Mouse (Mus musculus): Measurements from ENCODE around the gene Zfp655. TPM values are rescaled to one million over a fixed set of nuclear protein-coding genes. Genes with fewer than 3 reads are reported as not detected.

Gene Zfp655
- total and polyA plus RNA-seq, 3 experiments, result 24.0 to 30.7 (median 25.2) TPM

GRCm38 (mm10) chr5:145191962-145192361 is 39.6 kb upstream of the Zfp655 start, which contains the start of gene Atp5j2:
Gene Atp5j2, minus strand, starts transcription at chr5:145192062.
- Histone ChIP-seq H3K9ac (ENCODE audit: low read depth, low read length) (peak within 1 kb of the TSS; percentile 80), H3K4me3 (peak within 1 kb of the TSS; percentile 79), H3K27ac (peak within 1 kb of the TSS; percentile 94), H3K27me3 (ENCODE audit: control insufficient read depth, insufficient read depth, low read length) (no peaks in the 10 kb centered on the region), H3K4me1 (ENCODE audit: control insufficient read depth, insufficient read depth, low read length) (peaks cover 9% of the 10 kb centered on the region), H3K79me2 (replicated peaks; ENCODE audit: control insufficient read depth, insufficient read depth, low read length) (peaks cover 6% of the 10 kb centered on the region), H3K36me3 (ENCODE audit: control insufficient read depth, insufficient read depth, low read length) (peaks cover 14% of the 10 kb centered on the region)
- WGBS, result 91% methylated on average over 2 of the region's 2 CpGs
- intact Hi-C loops (cut with DNase I), result loop anchor here (1.0 to 2.0 kb wide), 3 partner anchors 12 to 39 kb away; partner anchors contain the start of genes Cpsf4, Ptcd1, Zfp655 and Zkscan5
- DNase-seq, result no peak
- TF ChIP-seq POLR2A (IDR thresholded peaks at IDR 0.05; ENCODE audit: insufficient read depth, low read depth, low read length) (no peak), EP300 (IDR thresholded peaks at IDR 0.05; ENCODE audit: insufficient read depth, low read depth, low read length) (no peak), CTCF (IDR thresholded peaks at IDR 0.05) (no peak)

GRCm38 (mm10) chr5:145200387-145200786 is 31.1 kb upstream of the Zfp655 start:
- WGBS, result 68% methylated on average over 7 of the region's 7 CpGs
- DNase-seq, result no peak
- intact Hi-C loops (cut with DNase I), result loop anchor here (2.0 to 5.0 kb wide), 2 partner anchors 60 to 82 kb away; partner anchors contain the start of genes Bud31, Pdap1 and Zscan25
- no peaks in the 10 kb centered on the region for H3K79me2 ChIP-seq (replicated peaks; ENCODE audit: control insufficient read depth, insufficient read depth, low read length)
- peaks cover 4% of the 10 kb centered on the region for H3K4me1 ChIP-seq (ENCODE audit: control insufficient read depth, insufficient read depth, low read length)
- no peak overlapping the region for H3K27ac ChIP-seq
- no peaks in the 10 kb centered on the region for H3K27me3 ChIP-seq (ENCODE audit: control insufficient read depth, insufficient read depth, low read length)
- H3K9ac ChIP-seq (ENCODE audit: low read depth, low read length), result no peak overlapping the region
- peak overlapping the region; percentile 91 for H3K4me3 ChIP-seq
- TF ChIP-seq EP300 (IDR thresholded peaks at IDR 0.05; ENCODE audit: insufficient read depth, low read depth, low read length), result no peak
- TF ChIP-seq CTCF (IDR thresholded peaks at IDR 0.05), result no peak
- no peak for TF ChIP-seq POLR2A (IDR thresholded peaks at IDR 0.05; ENCODE audit: insufficient read depth, low read depth, low read length)
- peaks cover 5% of the 10 kb centered on the region; the same call in 1 of the 2 replicates for H3K36me3 ChIP-seq (ENCODE audit: control insufficient read depth, insufficient read depth, low read length)

- intact Hi-C loops (cut with DNase I), result loop anchor here (2.0 to 5.0 kb wide), 2 partner anchors 61 to 81 kb away; partner anchors contain the start of genes Bud31, Pdap1 and Zscan25
- Histone ChIP-seq H3K9ac (ENCODE audit: low read depth, low read length) (peak within 1 kb of the TSS; percentile 83), H3K79me2 (replicated peaks; ENCODE audit: control insufficient read depth, insufficient read depth, low read length) (no peaks in the 10 kb centered on the region), H3K27ac (peak within 1 kb of the TSS; percentile 92), H3K36me3 (ENCODE audit: control insufficient read depth, insufficient read depth, low read length) (peaks cover 5% of the 10 kb centered on the region; the same call in 1 of the 2 replicates), H3K27me3 (ENCODE audit: control insufficient read depth, insufficient read depth, low read length) (no peaks in the 10 kb centered on the region), H3K4me3 (peak within 1 kb of the TSS; percentile 91), H3K4me1 (ENCODE audit: control insufficient read depth, insufficient read depth, low read length) (peaks cover 8% of the 10 kb centered on the region)
- TF ChIP-seq EP300 (IDR thresholded peaks at IDR 0.05; ENCODE audit: insufficient read depth, low read depth, low read length) (0 out of 2 replicates have a peak, but pooled peaks have one; percentile 36), POLR2A (IDR thresholded peaks at IDR 0.05; ENCODE audit: insufficient read depth, low read depth, low read length) (peak; percentile 88), CTCF (IDR thresholded peaks at IDR 0.05) (no peak)
- DNase-seq, result peak; percentile 79 to 84
- WGBS, result 1% methylated on average over 37 of the region's 37 CpGs
These were observed 30.1 kb upstream of the Zfp655 start, which contains the start of gene Zkscan14 for GRCm38 (mm10) chr5:145201321-145201991. Gene Zkscan14, minus strand, starts transcription at chr5:145201868.

GRCm38 (mm10) chr5:145202446-145202845 is 29.1 kb upstream of the Zfp655 start:
- intact Hi-C loops (cut with DNase I), result loop anchor here (5.0 kb wide), 1 partner anchor 80 kb away; the partner anchor contains the start of gene Zscan25
- WGBS, result 47% methylated on average over 3 of the region's 3 CpGs

GRCm38 (mm10) chr5:145203936-145204691 is 27.4 kb upstream of the Zfp655 start, which contains the start of gene Zkscan5:
Gene Zkscan5, plus strand, starts transcription at chr5:145204562.
- Histone ChIP-seq H3K9ac (ENCODE audit: low read depth, low read length) (peak within 1 kb of the TSS; percentile 82), H3K27ac (peak within 1 kb of the TSS; percentile 91), H3K79me2 (replicated peaks; ENCODE audit: control insufficient read depth, insufficient read depth, low read length) (peaks cover 2% of the 10 kb centered on the region; the same call in 1 of the 2 replicates), H3K4me1 (ENCODE audit: control insufficient read depth, insufficient read depth, low read length) (peaks cover 8% of the 10 kb centered on the region), H3K27me3 (ENCODE audit: control insufficient read depth, insufficient read depth, low read length) (no peaks in the 10 kb centered on the region), H3K36me3 (ENCODE audit: control insufficient read depth, insufficient read depth, low read length) (peaks cover 5% of the 10 kb centered on the region; the same call in 1 of the 2 replicates), H3K4me3 (peak within 1 kb of the TSS; percentile 72)
- under 1% methylated on average over 22 of the region's 22 CpGs for WGBS
- intact Hi-C loops (cut with DNase I), result loop anchor here (1.0 to 5.0 kb wide), 3 partner anchors 13 to 78 kb away; partner anchors contain the start of genes Zfp655 and Zscan25
- DNase-seq, result peak; percentile 97 to 98
- TF ChIP-seq EP300 (IDR thresholded peaks at IDR 0.05; ENCODE audit: insufficient read depth, low read depth, low read length) (peak; percentile 71), CTCF (IDR thresholded peaks at IDR 0.05) (peak; percentile 37; the same call in 1 of the 2 replicates), POLR2A (IDR thresholded peaks at IDR 0.05; ENCODE audit: insufficient read depth, low read depth, low read length) (peak; percentile 81)

More at GRCm38 (mm10) chr5:145202446-145202845, 29.1 kb upstream of the Zfp655 start:
- H3K79me2 ChIP-seq (replicated peaks; ENCODE audit: control insufficient read depth, insufficient read depth, low read length), result peaks cover 2% of the 10 kb centered on the region; the same call in 1 of the 2 replicates
- H3K36me3 ChIP-seq (ENCODE audit: control insufficient read depth, insufficient read depth, low read length), result peaks cover 5% of the 10 kb centered on the region; the same call in 1 of the 2 replicates
- no peak for DNase-seq
- no peaks in the 10 kb centered on the region for H3K27me3 ChIP-seq (ENCODE audit: control insufficient read depth, insufficient read depth, low read length)
- H3K4me1 ChIP-seq (ENCODE audit: control insufficient read depth, insufficient read depth, low read length), result peaks cover 8% of the 10 kb centered on the region
- no peak overlapping the region for H3K4me3 ChIP-seq
- no peak overlapping the region for H3K27ac ChIP-seq
- no peak for TF ChIP-seq CTCF (IDR thresholded peaks at IDR 0.05)
- TF ChIP-seq POLR2A (IDR thresholded peaks at IDR 0.05; ENCODE audit: insufficient read depth, low read depth, low read length), result no peak
- no peak for TF ChIP-seq EP300 (IDR thresholded peaks at IDR 0.05; ENCODE audit: insufficient read depth, low read depth, low read length)
- no peak overlapping the region for H3K9ac ChIP-seq (ENCODE audit: low read depth, low read length)
